Mouse (Mus musculus) olfactory bulb, adult 2 months (tissue): ENCODE measurements around the gene Olfr94.

Source experiments
- CTCF ChIP-seq: fragments of 200-500 bp; IDR thresholded peaks from 2 replicates; pipeline ENCODE4 v1.5.1; 2012; ENCODE audit warnings: low read depth, mild to moderate bottlenecking, low read length, moderate library complexity; ENCODE audit not compliant: insufficient read depth
- POLR2A ChIP-seq: fragments of 200-500 bp; IDR thresholded peaks from 2 replicates; pipeline ENCODE4 v1.6.1; 2012; ENCODE audit warnings: mild to moderate bottlenecking, low read depth, low read length, moderate library complexity; ENCODE audit not compliant: insufficient read depth

- TF ChIP-seq POLR2A (no peak), CTCF (no peak)
Measured at GRCm38 (mm10) chr17:37161394-37161793, 39.4 kb downstream of the Olfr94 start, which contains the start of gene Olfr93.
